Mouse (Mus musculus) adrenal gland, postnatal 4 days (tissue): ENCODE data around the gene Casp1. TPM values are rescaled to one million over a fixed set of nuclear protein-coding genes. Genes with fewer than 3 reads are reported as not detected.

ENCODE experiments used
- total RNA-seq, 2 experiments: library from RNA; stranded (reverse); gene quantifications; 2 replicates each; pipeline ENCODE4 v1.2.3; 2021

Casp1 gene
- total RNA-seq, 2 experiments from 2014 or later = 0.98 to 1.7 TPM

Other genes with a start within 250 kb of the Casp1 start
- 1 to 10 TPM; 4.7 to 6.4 TPM for gene Casp4, start 10.3 kb downstream of the Casp1 start, total RNA-seq
- gene Casp12, start 46.9 kb downstream of the Casp1 start, total RNA-seq = 10 to 100 TPM; 21.9 to 23.3 TPM